Mouse (Mus musculus): ENCODE data around the gene Lrrc46. TPM values are rescaled to one million over a fixed set of nuclear protein-coding genes. Genes with fewer than 3 reads are reported as not detected.
A peak's percentile ranks its signal among the peaks of the same experiment; 100 is the strongest.

The Lrrc46 gene
- 0.28 and 0.66 TPM in 2 replicates for polyA plus RNA-seq (2016; fragmentation: Nextera tagmentation; extraction: Ambion mirVana)

- H3K36me3 ChIP-seq, result peaks cover 26% of the 10 kb centered on the region
- peak within 1 kb of the TSS; percentile 53; the same call in 1 of the 2 replicates for H3K27ac ChIP-seq (ENCODE audit: poor library complexity, severe bottlenecking)
- 0 out of 2 replicates have a peak, but pooled peaks cover under 1% of the 10 kb centered on the region for H3K27me3 ChIP-seq (replicated peaks)
- H3K9ac ChIP-seq, result peak within 1 kb of the TSS; percentile 94
- WGBS, result under 1% methylated on average over 46 of the region's 48 CpGs
- H3K4me2 ChIP-seq, result peak within 1 kb of the TSS; percentile 96
- peak; percentile 88 for ATAC-seq (ENCODE audit: insufficient number of reproducible peaks, low FRiP score)
- peaks cover 12% of the 10 kb centered on the region for H3K4me1 ChIP-seq (replicated peaks)
- peak within 1 kb of the TSS; percentile 98 for H3K4me3 ChIP-seq
- H3K9me3 ChIP-seq (replicated peaks), result no peaks in the 10 kb centered on the region
These were observed at the start of gene Lrrc46, which contains the start of gene Mrpl10 for GRCm38 (mm10) chr11:97041022-97041899. Gene Lrrc46, minus strand, starts transcription at chr11:97041407. Gene Mrpl10, plus strand, starts transcription at chr11:97041560.

GRCm38 (mm10) chr11:97086365-97086764, 45.2 kb upstream of the Lrrc46 start:
- H3K36me3 ChIP-seq, result no peaks in the 10 kb centered on the region
- H3K4me2 ChIP-seq, result no peak overlapping the region
- H3K4me1 ChIP-seq (replicated peaks), result peaks cover 11% of the 10 kb centered on the region
- H3K27me3 ChIP-seq (replicated peaks), result peaks cover 34% of the 10 kb centered on the region
- no peak for ATAC-seq (ENCODE audit: insufficient number of reproducible peaks, low FRiP score)
- H3K27ac ChIP-seq (ENCODE audit: poor library complexity, severe bottlenecking), result no peak overlapping the region
- H3K9ac ChIP-seq, result no peak overlapping the region
- H3K9me3 ChIP-seq (replicated peaks), result peaks cover 25% of the 10 kb centered on the region
- H3K4me3 ChIP-seq, result no peak overlapping the region
- WGBS, result 64% methylated on average over 6 of the region's 6 CpGs

- Histone ChIP-seq H3K36me3 (no peaks in the 10 kb centered on the region), H3K27ac (ENCODE audit: poor library complexity, severe bottlenecking) (no peak overlapping the region), H3K9me3 (replicated peaks) (peaks cover 27% of the 10 kb centered on the region), H3K27me3 (replicated peaks) (peaks cover 30% of the 10 kb centered on the region), H3K4me1 (replicated peaks) (peaks cover 11% of the 10 kb centered on the region), H3K4me3 (no peak overlapping the region), H3K9ac (no peak overlapping the region), H3K4me2 (no peak overlapping the region)
- no peak for ATAC-seq (ENCODE audit: insufficient number of reproducible peaks, low FRiP score)
- 83% methylated on average over 15 of the region's 15 CpGs for WGBS
These were observed 43.8 kb upstream of the Lrrc46 start for GRCm38 (mm10) chr11:97084821-97085505.

- H3K27ac ChIP-seq (ENCODE audit: poor library complexity, severe bottlenecking), result no peak overlapping the region
- H3K9ac ChIP-seq, result peak overlapping the region; percentile 10; the same call in 1 of the 2 replicates
- no peaks in the 10 kb centered on the region for H3K36me3 ChIP-seq
- ATAC-seq (ENCODE audit: insufficient number of reproducible peaks, low FRiP score), result no peak
- peaks cover 30% of the 10 kb centered on the region for H3K27me3 ChIP-seq (replicated peaks)
- 19% methylated on average over 22 of the region's 22 CpGs for WGBS
- H3K4me1 ChIP-seq (replicated peaks), result peaks cover 11% of the 10 kb centered on the region
- no peak overlapping the region for H3K4me3 ChIP-seq
- H3K4me2 ChIP-seq, result peak overlapping the region; percentile 38
- H3K9me3 ChIP-seq (replicated peaks), result peaks cover 17% of the 10 kb centered on the region
These were observed 42.4 kb upstream of the Lrrc46 start for GRCm38 (mm10) chr11:97083401-97084140.

DNA sequence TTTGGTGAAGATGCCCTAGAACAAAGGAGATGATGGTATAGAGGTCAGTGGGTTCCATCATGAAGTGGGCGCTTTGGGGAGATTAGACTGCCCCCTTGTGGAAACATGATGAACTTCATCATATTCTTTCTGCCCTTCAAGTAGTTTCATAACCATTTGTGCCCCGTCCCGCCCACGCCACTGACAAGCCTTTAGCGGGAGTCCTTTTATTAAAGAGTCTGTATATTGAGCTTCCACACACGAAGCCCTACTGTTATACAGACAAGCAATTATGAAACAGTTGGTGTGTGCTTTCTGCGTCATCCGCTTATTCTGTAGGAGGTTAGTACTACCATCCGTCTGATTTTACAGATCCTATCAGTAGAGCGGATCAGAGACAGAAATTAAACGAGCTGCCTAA, 41.8 kb upstream of the Lrrc46 start:
- H3K36me3 ChIP-seq, result no peaks in the 10 kb centered on the region
- 37% methylated on average over 11 of the region's 11 CpGs for WGBS
- no peak overlapping the region for H3K4me3 ChIP-seq
- H3K9me3 ChIP-seq (replicated peaks), result peaks cover 13% of the 10 kb centered on the region; the same call in 1 of the 2 replicates
- no peak overlapping the region for H3K27ac ChIP-seq (ENCODE audit: poor library complexity, severe bottlenecking)
- H3K27me3 ChIP-seq (replicated peaks), result peaks cover 30% of the 10 kb centered on the region
- no peak overlapping the region for H3K9ac ChIP-seq
- H3K4me1 ChIP-seq (replicated peaks), result peaks cover 11% of the 10 kb centered on the region
- peak overlapping the region; percentile 38; the same call in 1 of the 2 replicates for H3K4me2 ChIP-seq
- no peak for ATAC-seq (ENCODE audit: insufficient number of reproducible peaks, low FRiP score)

DNA sequence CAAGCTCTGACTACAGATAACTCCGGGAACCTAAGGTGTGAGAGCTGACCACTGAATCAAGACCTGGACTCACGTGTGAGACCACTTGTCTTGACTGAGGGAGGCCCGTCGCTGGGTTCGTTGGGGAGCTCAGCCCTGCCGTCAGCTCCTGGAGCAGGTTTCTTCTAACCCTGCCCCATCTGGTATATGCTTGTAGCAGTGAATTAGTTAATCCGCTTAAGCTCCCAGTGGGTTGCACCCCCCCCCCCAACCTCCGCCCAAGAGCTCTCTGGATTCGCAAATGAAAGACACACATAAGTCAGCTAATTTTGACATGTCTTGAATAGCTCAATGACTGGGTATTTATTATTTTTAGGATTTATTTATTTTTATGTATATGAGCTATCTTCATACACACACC, 39.1 kb upstream of the Lrrc46 start:
- WGBS, result 16% methylated on average over 9 of the region's 9 CpGs
- no peak for ATAC-seq (ENCODE audit: insufficient number of reproducible peaks, low FRiP score)
- Histone ChIP-seq H3K9ac (no peak overlapping the region), H3K4me2 (no peak overlapping the region), H3K27ac (ENCODE audit: poor library complexity, severe bottlenecking) (no peak overlapping the region), H3K27me3 (replicated peaks) (peaks cover 30% of the 10 kb centered on the region), H3K36me3 (no peaks in the 10 kb centered on the region), H3K4me3 (no peak overlapping the region), H3K9me3 (replicated peaks) (peaks cover 4% of the 10 kb centered on the region; the same call in 1 of the 2 replicates), H3K4me1 (replicated peaks) (peaks cover 11% of the 10 kb centered on the region)

- WGBS, result 38% methylated on average over 4 of the region's 4 CpGs
- Histone ChIP-seq H3K9me3 (replicated peaks) (peaks cover 4% of the 10 kb centered on the region; the same call in 1 of the 2 replicates), H3K27me3 (replicated peaks) (peaks cover 16% of the 10 kb centered on the region; the same call in 1 of the 2 replicates), H3K4me1 (replicated peaks) (peaks cover 8% of the 10 kb centered on the region), H3K36me3 (no peaks in the 10 kb centered on the region), H3K9ac (no peak overlapping the region), H3K4me2 (no peak overlapping the region), H3K4me3 (no peak overlapping the region), H3K27ac (ENCODE audit: poor library complexity, severe bottlenecking) (no peak overlapping the region)
- ATAC-seq (ENCODE audit: insufficient number of reproducible peaks, low FRiP score), result no peak
These were observed 37.5 kb upstream of the Lrrc46 start for GRCm38 (mm10) chr11:97078751-97079150.

DNA sequence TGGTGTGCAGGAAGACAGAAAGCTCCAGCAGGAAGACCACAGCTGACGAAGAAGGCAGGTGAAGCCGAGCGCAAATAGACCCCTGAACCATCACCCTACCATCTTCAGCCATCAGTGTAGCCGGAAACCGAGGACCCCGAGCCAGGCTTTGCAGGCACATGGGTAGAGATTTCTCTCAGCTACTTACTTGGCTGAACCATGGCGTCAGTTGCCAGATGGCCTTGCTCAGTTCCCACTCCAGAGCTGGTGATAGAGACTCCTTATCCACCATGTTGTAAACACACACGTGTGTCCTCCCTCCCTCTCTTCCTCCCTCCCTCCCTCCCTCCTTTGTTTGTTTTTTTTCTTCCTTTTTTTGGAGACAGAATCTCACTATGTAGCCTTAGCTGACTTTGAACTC, 33.0 kb upstream of the Lrrc46 start:
- ATAC-seq (ENCODE audit: insufficient number of reproducible peaks, low FRiP score), result no peak
- H3K9me3 ChIP-seq (replicated peaks), result no peaks in the 10 kb centered on the region
- peaks cover 10% of the 10 kb centered on the region for H3K4me1 ChIP-seq (replicated peaks)
- no peaks in the 10 kb centered on the region for H3K27me3 ChIP-seq (replicated peaks)
- no peak overlapping the region for H3K27ac ChIP-seq (ENCODE audit: poor library complexity, severe bottlenecking)
- H3K4me2 ChIP-seq, result no peak overlapping the region
- 58% methylated on average over 8 of the region's 8 CpGs for WGBS
- H3K4me3 ChIP-seq, result no peak overlapping the region
- no peak overlapping the region for H3K9ac ChIP-seq
- H3K36me3 ChIP-seq, result no peaks in the 10 kb centered on the region

DNA sequence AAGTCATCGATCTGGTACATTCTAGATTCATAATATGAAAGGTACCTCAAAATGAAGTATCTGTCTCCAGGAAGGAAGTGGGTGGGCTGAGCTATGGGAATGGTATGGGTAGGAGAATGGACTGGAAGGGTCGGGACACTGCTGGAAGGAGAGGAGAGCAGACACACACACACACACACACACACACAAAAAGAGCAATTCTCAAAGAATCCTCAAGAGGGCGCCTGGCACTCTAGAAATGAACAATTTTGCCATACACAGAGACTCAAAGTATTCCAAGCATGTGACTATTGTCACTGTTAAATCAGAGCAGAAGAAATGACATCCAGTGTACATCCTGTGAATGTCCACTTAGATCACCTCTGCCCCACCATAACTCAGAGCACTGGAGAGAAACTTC, 31.3 kb upstream of the Lrrc46 start:
- no peak overlapping the region for H3K4me2 ChIP-seq
- no peaks in the 10 kb centered on the region for H3K9me3 ChIP-seq (replicated peaks)
- ATAC-seq (ENCODE audit: insufficient number of reproducible peaks, low FRiP score), result no peak
- peaks cover 10% of the 10 kb centered on the region for H3K4me1 ChIP-seq (replicated peaks)
- WGBS, result 24% methylated on average over 3 of the region's 3 CpGs
- H3K36me3 ChIP-seq, result peaks cover 12% of the 10 kb centered on the region
- H3K27me3 ChIP-seq (replicated peaks), result no peaks in the 10 kb centered on the region
- no peak overlapping the region for H3K4me3 ChIP-seq
- H3K27ac ChIP-seq (ENCODE audit: poor library complexity, severe bottlenecking), result no peak overlapping the region
- H3K9ac ChIP-seq, result no peak overlapping the region

DNA sequence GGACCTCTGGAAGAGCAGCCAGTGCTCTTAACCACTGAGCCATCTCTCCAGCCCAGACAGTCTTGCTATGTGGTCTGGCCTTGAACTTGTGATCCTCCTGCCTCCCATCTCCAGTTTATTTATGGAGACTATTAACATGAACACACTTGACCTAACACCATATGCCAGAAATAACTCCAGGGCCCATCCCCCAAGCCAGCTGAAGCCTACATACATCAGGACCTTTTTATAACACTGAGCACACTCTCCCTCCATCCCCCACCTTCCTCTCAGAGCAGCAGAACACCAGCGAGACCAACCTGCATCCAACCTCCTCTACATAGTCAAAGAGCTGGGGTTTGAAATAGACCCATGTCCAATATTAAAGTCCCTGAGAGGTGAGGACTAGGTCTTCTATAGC, 29.9 kb upstream of the Lrrc46 start:
- Histone ChIP-seq H3K9ac (no peak overlapping the region), H3K9me3 (replicated peaks) (no peaks in the 10 kb centered on the region), H3K36me3 (peaks cover 23% of the 10 kb centered on the region), H3K4me3 (no peak overlapping the region), H3K4me2 (no peak overlapping the region), H3K27me3 (replicated peaks) (no peaks in the 10 kb centered on the region), H3K4me1 (replicated peaks) (peaks cover 14% of the 10 kb centered on the region), H3K27ac (ENCODE audit: poor library complexity, severe bottlenecking) (peak overlapping the region; percentile 68; the same call in 1 of the 2 replicates)
- WGBS, result 51% methylated on average over 1 of the region's 1 CpGs
- peak; percentile 41; the same call in 1 of the 2 replicates for ATAC-seq (ENCODE audit: insufficient number of reproducible peaks, low FRiP score)
